Mouse (Mus musculus) heart, postnatal 36 days (tissue): Measurements from ENCODE around the gene Rusc2. TPM values are rescaled to one million over a fixed set of nuclear protein-coding genes. Genes with fewer than 3 reads are reported as not detected.

Source experiments
- DNase-seq, 2 experiments: peaks; one replicate each; pipeline ENCODE4 v3.0.0; 2021 to 2022
- intact Hi-C: fragments of 180-260 bp; cut with DNase I; formaldehyde crosslinking; loops from one replicate; pipeline ENCODE4 v1.15.1; 2025
- total RNA-seq, 2 experiments: library from RNA; stranded (reverse); gene quantifications; 2 replicates each; pipeline ENCODE4 v1.2.3; 2021

Gene Rusc2
- total RNA-seq, 2 experiments from 2014 or later, result 45.5 to 46.0 TPM

DNA sequence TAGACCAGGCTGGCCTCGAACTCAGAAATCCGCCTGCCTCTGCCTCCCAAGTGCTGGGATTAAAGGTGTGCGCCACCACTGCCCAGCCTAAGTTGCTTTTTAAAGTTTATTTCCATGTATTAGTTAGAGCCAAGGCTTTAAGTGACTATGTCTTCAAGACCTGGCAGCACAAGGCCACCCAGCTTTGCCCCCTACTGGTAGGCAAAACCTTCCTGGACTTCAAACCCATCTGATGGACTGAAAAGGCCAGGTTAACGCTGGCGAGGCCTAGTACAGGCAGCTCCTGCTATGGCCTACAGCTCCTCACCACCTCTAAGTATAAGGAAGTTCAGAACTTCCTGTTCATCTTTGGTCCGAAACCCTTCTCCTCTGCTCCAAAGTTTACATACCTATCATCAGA lies 94.8 kb downstream of the Rusc2 start:
- intact Hi-C loops, result loop anchor here (5.0 kb wide), 1 partner anchor 209 kb away; the partner anchor contains the start of gene Atp8b5

More for the DNA sequence above, 94.8 kb downstream of the Rusc2 start:
- DNase-seq, result no peak

Other genes with a start within 250 kb of the Rusc2 start
- under 1 TPM in 1 of 2 experiments, not detected in 1; 0.05 TPM for gene Atp8b5, start 114.8 kb upstream of the Rusc2 start, total RNA-seq
- gene Fam166b, start 47.2 kb downstream of the Rusc2 start, total RNA-seq, result not detected
- 10 to 100 TPM; 32.8 to 33.4 TPM for gene Tesk1, start 60.0 kb downstream of the Rusc2 start, total RNA-seq
- gene Cd72, start 72.6 kb downstream of the Rusc2 start, total RNA-seq, result 1 to 10 TPM in 1 of 2 experiments, under 1 TPM in 1; 0.89 to 1.6 TPM
- not detected for gene Sit1, start 101.8 kb downstream of the Rusc2 start, total RNA-seq
- gene Ccdc107, start 110.9 kb downstream of the Rusc2 start, total RNA-seq, result 10 to 100 TPM; 25.3 to 29.8 TPM
- gene Arhgef39, start 117.7 kb downstream of the Rusc2 start, total RNA-seq, result under 1 TPM; 0.39 to 0.62 TPM
- under 1 TPM in 1 of 2 experiments, not detected in 1; 0.22 TPM for gene Car9, start 125.0 kb downstream of the Rusc2 start, total RNA-seq
- 10 to 100 TPM; 29.1 to 29.2 TPM for gene Tpm2, start 141.8 kb downstream of the Rusc2 start, total RNA-seq
- gene Creb3, start 180.4 kb downstream of the Rusc2 start, total RNA-seq, result 10 to 100 TPM; 40.4 to 47.6 TPM
- 100 to 1,000 TPM; 106 to 118 TPM for gene Tln1, start 180.7 kb downstream of the Rusc2 start, total RNA-seq
- 10 to 100 TPM; 30.7 to 36.1 TPM for gene Rgp1, start 196.7 kb downstream of the Rusc2 start, total RNA-seq
- gene Gba2, start 196.9 kb downstream of the Rusc2 start, total RNA-seq, result 10 to 100 TPM; 14.7 to 15.8 TPM
- under 1 TPM; 0.42 to 0.87 TPM for gene Msmp, start 202.5 kb downstream of the Rusc2 start, total RNA-seq
- gene Npr2, start 250.0 kb downstream of the Rusc2 start, total RNA-seq, result 10 to 100 TPM; 44.2 to 46.5 TPM